ENCODE assay signal across 32 mouse cellular contexts in genomic region chr10:80779565-80779964, GRCm38 (mm10). TPM values are rescaled to one million over a fixed set of nuclear protein-coding genes. Genes with fewer than 3 reads are reported as not detected.
DNase-seq lines count a peak whose midpoint lies in the region; ATAC-seq and TF ChIP-seq lines count a peak whose summit lies in the region.
"Had no signal": no experiment of that assay in that cellular context is flagged by ENCODE, and none has a peak within 500 bp of the region (broad histone marks: within the 10 kb centered on the region; RNA-seq: fewer than 3 reads in every experiment).

No protein-coding gene starts in this region.

- H3K4me2 ChIP-seq in liver, postnatal 0 days (ENCODE audit: low read depth, low read length) = no peak overlapping the region
- H3K4me2 ChIP-seq in liver, embryonic 12.5 days = no peak overlapping the region
- H3K4me2 ChIP-seq: embryonic facial prominence, embryonic 13.5 days; forebrain, embryonic 12.5 days; forebrain, embryonic 15.5 days; heart, embryonic 13.5 days; hindbrain, embryonic 14.5 days had no signal

- peaks cover 95% of the 10 kb centered on the region for H3K36me3 ChIP-seq in liver, postnatal 0 days (replicated peaks; ENCODE audit: insufficient read depth, low read length)
- peaks cover 100% of the 10 kb centered on the region for H3K36me3 ChIP-seq in liver, embryonic 12.5 days

- peak; percentile 47 for ATAC-seq in liver, postnatal 0 days
- ATAC-seq in liver, embryonic 12.5 days = no peak
- ATAC-seq: forebrain, embryonic 15.5 days; hindbrain, postnatal 0 days; inflammation-experienced regulatory T-cells, adult 6 months; intestine, embryonic 16.5 days had no signal

- DNase-seq in liver, postnatal 0 days = no peak
- DNase-seq in 416B (ENCODE audit: low read depth) = peak; percentile 39
- peak; percentile 65 for DNase-seq in adrenal gland, adult 8-10 months
- DNase-seq in adrenal gland, postnatal 25 days = peak; percentile 49
- DNase-seq in lung, postnatal 36 days = no peak
- DNase-seq in right cerebral cortex, adult 2 months (ENCODE audit: low spot score in 2 of 2) = no peak
- no peak for DNase-seq in right cerebral cortex, postnatal 36 days (ENCODE audit: low spot score in 2 of 2)
- DNase-seq: B cell, adult 2 months; cerebellum, adult 11-12 months; cerebellum, adult 8-10 months; cerebellum, postnatal 10 days; cerebellum, postnatal 36 days; embryo, embryonic 11 days; gastrocnemius, postnatal 25 days; heart, adult 2 months; heart, postnatal 14 days; heart, postnatal 4 days had no signal

- no peaks in the 10 kb centered on the region for H3K27me3 ChIP-seq in liver, postnatal 0 days (ENCODE audit: insufficient read depth, low read length)
- no peaks in the 10 kb centered on the region for H3K27me3 ChIP-seq in liver, embryonic 12.5 days (replicated peaks)
- H3K27me3 ChIP-seq: CH12.LX; embryonic facial prominence, embryonic 13.5 days; forebrain, embryonic 12.5 days; forebrain, embryonic 15.5 days; heart, embryonic 13.5 days had no signal

- TF ChIP-seq EP300 in liver, postnatal 0 days (IDR thresholded peaks at IDR 0.05; ENCODE audit: low read depth) = no peak

- no peak overlapping the region for H3K9ac ChIP-seq in liver, postnatal 0 days (replicated peaks)
- no peak overlapping the region for H3K9ac ChIP-seq in liver, embryonic 12.5 days
- H3K9ac ChIP-seq: embryonic facial prominence, embryonic 13.5 days; forebrain, embryonic 12.5 days; forebrain, embryonic 15.5 days; heart, embryonic 13.5 days; hindbrain, embryonic 14.5 days had no signal

- H3K4me1 ChIP-seq in liver, postnatal 0 days (ENCODE audit: insufficient read depth) = no peaks in the 10 kb centered on the region
- H3K4me1 ChIP-seq in liver, embryonic 12.5 days = peaks cover 6% of the 10 kb centered on the region
- H3K4me1 ChIP-seq: forebrain, embryonic 12.5 days had no signal

- H3K4me3 ChIP-seq in liver, postnatal 0 days (ENCODE audit: low read depth, low read length) = no peak overlapping the region
- H3K4me3 ChIP-seq in liver, embryonic 12.5 days = no peak overlapping the region
- H3K4me3 ChIP-seq: embryonic facial prominence, embryonic 10.5 days; embryonic facial prominence, embryonic 13.5 days; erythroblast, embryonic 14.5 days; forebrain, embryonic 12.5 days; forebrain, embryonic 15.5 days; heart, adult 2 months; heart, embryonic 10.5 days; heart, embryonic 13.5 days had no signal

- H3K27ac ChIP-seq in liver, postnatal 0 days (ENCODE audit: low read depth) = no peak overlapping the region
- H3K27ac ChIP-seq in liver, embryonic 12.5 days = no peak overlapping the region
- H3K27ac ChIP-seq: embryonic facial prominence, embryonic 10.5 days; embryonic facial prominence, embryonic 13.5 days; forebrain, embryonic 12.5 days; forebrain, embryonic 15.5 days; heart, adult 2 months; heart, embryonic 10.5 days; heart, embryonic 13.5 days; hindbrain, embryonic 14.5 days; hindbrain, postnatal 0 days had no signal

- no peak for TF ChIP-seq CTCF in liver, postnatal 0 days (IDR thresholded peaks at IDR 0.05; ENCODE audit: low read depth)

- H3K9me3 ChIP-seq in liver, postnatal 0 days (ENCODE audit: low read length) = no peaks in the 10 kb centered on the region
- H3K9me3 ChIP-seq in liver, embryonic 12.5 days (replicated peaks) = no peaks in the 10 kb centered on the region
- H3K9me3 ChIP-seq: embryonic facial prominence, embryonic 10.5 days; embryonic facial prominence, embryonic 13.5 days; forebrain, embryonic 12.5 days; forebrain, embryonic 15.5 days; G1E; heart, embryonic 10.5 days; heart, embryonic 13.5 days had no signal

RNA-seq across cellular contexts. Expression of gene Sf3a2, which starts 18.4 kb away (rescaled TPM):
- polyA plus RNA-seq in liver, postnatal 0 days (2015; fragmentation: Nextera tagmentation; extraction: Ambion mirVana) = 20.9 and 22.2 TPM in 2 replicates
- polyA plus RNA-seq in liver, embryonic 12.5 days (2016; fragmentation: Nextera tagmentation; extraction: Ambion mirVana) = 53.5 and 54.1 TPM in 2 replicates
- 10 to 100 TPM; 52.0 to 78.6 (median 55.5) TPM for total RNA-seq in adrenal gland, adult 8-10 months (2022)
- 56.7 and 60.1 TPM in 2 replicates for total RNA-seq in adrenal gland, postnatal 25 days (2021)

RNA-seq across cellular contexts. Expression of gene Plekhj1, which starts 18.9 kb away (rescaled TPM):
- polyA plus RNA-seq in liver, postnatal 0 days (2015; fragmentation: Nextera tagmentation; extraction: Ambion mirVana) = 42.0 and 43.7 TPM in 2 replicates
- polyA plus RNA-seq in liver, embryonic 12.5 days (2016; fragmentation: Nextera tagmentation; extraction: Ambion mirVana) = 134 and 137 TPM in 2 replicates
- 100 to 1,000 TPM in 3 of 4 experiments, 10 to 100 TPM in 1; 92.4 to 130 (median 107) TPM for total RNA-seq in adrenal gland, adult 8-10 months (2022)
- 114 and 132 TPM in 2 replicates for total RNA-seq in adrenal gland, postnatal 25 days (2021)

RNA-seq across cellular contexts. Expression of gene Dot1l, which starts 24.6 kb away (rescaled TPM):
- polyA plus RNA-seq in liver, postnatal 0 days (2015; fragmentation: Nextera tagmentation; extraction: Ambion mirVana) = 4.6 TPM in 2 replicates
- 15.7 TPM in 2 replicates for polyA plus RNA-seq in liver, embryonic 12.5 days (2016; fragmentation: Nextera tagmentation; extraction: Ambion mirVana)
- total RNA-seq in adrenal gland, adult 8-10 months (2022) = 10 to 100 TPM; 35.0 to 78.6 (median 57.4) TPM
- 97.3 and 102 TPM in 2 replicates for total RNA-seq in adrenal gland, postnatal 25 days (2021)

RNA-seq across cellular contexts. Expression of gene Amh, which starts 25.5 kb away (rescaled TPM):
- polyA plus RNA-seq in liver, postnatal 0 days (2015; fragmentation: Nextera tagmentation; extraction: Ambion mirVana) = 0.06 TPM in 1 of 2 replicates, not detected in the other
- 0.07 TPM in 1 of 2 replicates, not detected in the other for polyA plus RNA-seq in liver, embryonic 12.5 days (2016; fragmentation: Nextera tagmentation; extraction: Ambion mirVana)
- 1 to 10 TPM in 1 of 4 experiments, under 1 TPM in 3; 0.20 to 1.3 (median 0.68) TPM for total RNA-seq in adrenal gland, adult 8-10 months (2022)
- 0.79 and 0.90 TPM in 2 replicates for total RNA-seq in adrenal gland, postnatal 25 days (2021)
- polyA plus RNA-seq: embryonic facial prominence, embryonic 13.5 days; forebrain, embryonic 12.5 days; heart, embryonic 10.5 days; heart, embryonic 13.5 days; hindbrain, embryonic 11.5 days; hindbrain, embryonic 14.5 days; hindbrain, postnatal 0 days; inflammation-experienced regulatory T-cells, adult 6 months had no signal

RNA-seq across cellular contexts. Expression of gene Jsrp1, which starts 33.7 kb away (rescaled TPM):
- polyA plus RNA-seq in liver, postnatal 0 days (2015; fragmentation: Nextera tagmentation; extraction: Ambion mirVana) = 1.6 TPM in 1 of 2 replicates, not detected in the other
- 0.18 and 0.46 TPM in 2 replicates for polyA plus RNA-seq in liver, embryonic 12.5 days (2016; fragmentation: Nextera tagmentation; extraction: Ambion mirVana)
- total RNA-seq in adrenal gland, adult 8-10 months (2022) = 10 to 100 TPM in 2 of 4 experiments, 1 to 10 TPM in 2; 5.7 to 23.4 (median 12.4) TPM
- 6.7 and 8.7 TPM in 2 replicates for total RNA-seq in adrenal gland, postnatal 25 days (2021)
- total RNA-seq: G1E; heart, postnatal 14 days; hindbrain, postnatal 0 days had no signal
- polyA plus RNA-seq: erythroblast, embryonic 14.5 days; inflammation-experienced regulatory T-cells, adult 6 months had no signal

Comparison
In these comparisons a context has a peak if more than half of its experiments do, and no peak if none do; other contexts are left out.
1. DNase-seq: peak in 416B (single experiment), adrenal gland, adult 8-10 months (single experiment) and adrenal gland, postnatal 25 days (single experiment); none in liver, postnatal 0 days (single experiment), lung, postnatal 36 days (single experiment), right cerebral cortex, adult 2 months (0 of 2) and right cerebral cortex, postnatal 36 days (0 of 2).